Mouse (Mus musculus) midbrain, embryonic 13.5 days (tissue): ENCODE measurements around the gene Robo1. TPM values are rescaled to one million over a fixed set of nuclear protein-coding genes. Genes with fewer than 3 reads are reported as not detected.
A peak's percentile ranks its signal among the peaks of the same experiment; 100 is the strongest.

Experiments used
- ATAC-seq: fragments of 200-750 bp; cut with Nextera tagmentation; 2 replicates; pipeline ENCODE4 v1.8.0; 2017; ENCODE audit warnings: mild to moderate bottlenecking, moderate TSS enrichment, moderate library complexity
- H3K27ac ChIP-seq: fragments of 300-500 bp; sonication (generic); 2 replicates; pipeline ENCODE4 v1.5.1; 2015; ENCODE audit warnings: inconsistent platforms, mild to moderate bottlenecking, moderate library complexity
- H3K27me3 ChIP-seq: fragments of 300-500 bp; sonication (generic); 2 replicates; pipeline ENCODE4 v1.6.1; 2015; ENCODE audit warnings: mild to moderate bottlenecking, inconsistent platforms
- H3K36me3 ChIP-seq: fragments of 300-500 bp; sonication (generic); 2 replicates; pipeline ENCODE4 v1.6.1; 2015; ENCODE audit warnings: mild to moderate bottlenecking, inconsistent platforms
- H3K4me1 ChIP-seq: fragments of 300-500 bp; sonication (generic); replicated peaks from 2 replicates; pipeline ENCODE4 v1.6.1; 2015; ENCODE audit warnings: inconsistent platforms
- H3K4me2 ChIP-seq: fragments of 300-500 bp; sonication (generic); replicated peaks from 2 replicates; pipeline ENCODE4 v1.6.1; 2015; ENCODE audit warnings: moderate library complexity, mild to moderate bottlenecking, inconsistent platforms
- H3K4me3 ChIP-seq: fragments of 300-500 bp; sonication (generic); replicated peaks from 2 replicates; pipeline ENCODE4 v1.5.1; 2015; ENCODE audit warnings: mild to moderate bottlenecking, inconsistent platforms
- H3K9ac ChIP-seq: fragments of 300-500 bp; sonication (generic); replicated peaks from 2 replicates; pipeline ENCODE4 v1.6.1; 2015; ENCODE audit warnings: mild to moderate bottlenecking, inconsistent platforms
- H3K9me3 ChIP-seq: fragments of 300-500 bp; sonication (generic); 2 replicates; pipeline ENCODE4 v1.6.1; 2016; ENCODE audit warnings: mild to moderate bottlenecking, inconsistent platforms
- WGBS: fragments of 180-500 bp; shearing (Covaris S2); methylation state at CpG from one replicate; pipeline ENCODE4 v1.1.7; 2015; 5-methylcytosine and 5-hydroxymethylcytosine counted together
- polyA plus RNA-seq: library from polyadenylated mRNA; unstranded; fragments of >200 nt; fragmentation: Nextera tagmentation; extraction: Ambion mirVana; gene quantifications from 2 replicates; pipeline ENCODE4 v1.2.1, GENCODE M21; 2015

Robo1 gene
- polyA plus RNA-seq, 1 experiment from 2014 or later = 81.1 TPM

DNA sequence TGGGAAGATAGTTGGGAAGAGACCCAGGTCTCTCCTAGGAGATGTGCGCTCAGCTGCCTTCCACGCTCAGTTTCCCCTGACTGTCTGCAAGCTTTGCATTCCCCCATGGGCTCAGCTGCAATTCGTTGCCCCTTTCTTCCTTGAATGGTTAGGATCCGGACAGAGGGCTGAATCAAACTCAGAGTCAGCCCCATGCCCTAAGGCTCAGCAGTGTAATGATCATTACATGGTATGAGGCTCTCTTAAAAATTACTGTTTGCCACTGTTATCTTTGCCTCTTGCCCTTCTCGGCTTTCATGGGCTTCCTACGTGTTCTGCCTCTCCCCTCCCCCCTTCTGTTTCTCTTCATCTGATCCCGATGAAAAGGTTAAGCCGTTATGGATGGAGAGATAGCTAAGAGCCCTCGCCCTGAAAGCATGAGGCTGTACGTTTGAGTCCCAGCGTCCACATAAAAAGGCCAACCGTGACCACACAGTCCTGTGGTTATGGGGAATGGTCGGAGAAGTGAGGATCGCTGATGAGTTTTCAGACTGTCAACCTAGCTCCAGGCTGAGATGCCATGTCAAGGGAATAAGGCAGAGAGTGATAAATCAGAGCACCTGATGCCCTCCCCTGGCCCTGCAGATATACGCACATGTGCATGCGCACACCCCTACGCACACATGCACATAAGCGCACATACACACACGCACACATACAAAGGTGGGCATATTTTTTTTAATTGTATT lies 668.9 kb downstream of the Robo1 start:
- Histone ChIP-seq H3K9me3 (no peaks in the 10 kb centered on the region), H3K4me3 (0 out of 2 replicates have a peak overlapping the region, but pooled peaks have one; percentile 4), H3K4me2 (peak overlapping the region; percentile 30), H3K36me3 (peaks cover 15% of the 10 kb centered on the region), H3K4me1 (peaks cover 18% of the 10 kb centered on the region), H3K27me3 (no peaks in the 10 kb centered on the region), H3K9ac (no peak overlapping the region), H3K27ac (peak overlapping the region; percentile 37)
- 45% methylated on average over 19 of the region's 19 CpGs for WGBS
- peak; percentile 50 for ATAC-seq

DNA sequence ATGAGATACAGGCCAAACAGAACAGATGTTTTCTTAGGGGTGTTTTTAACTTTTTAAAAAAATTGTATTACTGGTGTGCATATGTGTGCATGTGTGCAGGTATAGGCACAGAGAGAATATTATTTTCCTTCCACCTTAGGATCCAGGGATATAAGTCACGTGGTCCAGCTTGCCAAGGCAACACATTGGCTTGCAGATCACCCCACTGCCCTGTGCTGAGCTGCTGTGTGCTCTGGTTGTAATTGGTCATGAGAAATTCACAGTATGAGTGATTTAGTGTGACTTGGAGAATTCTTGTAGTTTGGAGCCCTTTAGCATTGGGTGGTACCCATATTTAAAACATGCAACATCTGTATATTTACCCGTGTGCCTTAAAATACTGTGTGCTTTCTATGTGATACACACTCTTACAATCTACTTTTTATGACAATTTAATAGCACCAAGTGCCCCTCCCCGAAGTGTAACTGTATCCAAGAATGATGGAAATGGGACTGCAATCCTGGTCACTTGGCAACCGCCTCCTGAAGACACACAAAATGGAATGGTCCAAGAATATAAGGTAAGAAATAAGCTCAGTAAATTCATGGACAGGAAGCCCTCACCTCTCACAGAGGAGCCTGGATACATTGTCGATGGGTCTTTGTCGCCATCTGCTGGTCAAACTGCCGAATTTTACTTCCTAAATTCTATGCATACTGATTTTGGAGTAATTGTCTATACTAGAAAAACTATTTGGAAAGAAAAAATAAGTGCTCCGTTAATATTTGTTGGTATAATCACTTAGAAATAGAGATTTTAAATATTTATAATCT lies 671.5 kb downstream of the Robo1 start:
- no peak overlapping the region for H3K9ac ChIP-seq
- 0 out of 2 replicates have a peak overlapping the region, but pooled peaks have one; percentile 4 for H3K27ac ChIP-seq
- H3K4me3 ChIP-seq = no peak overlapping the region
- no peak overlapping the region for H3K4me2 ChIP-seq
- H3K9me3 ChIP-seq = no peaks in the 10 kb centered on the region
- ATAC-seq = peak; percentile 75
- H3K36me3 ChIP-seq = 0 out of 2 replicates have a peak, but pooled peaks cover 5% of the 10 kb centered on the region
- no peaks in the 10 kb centered on the region for H3K27me3 ChIP-seq
- peaks cover 18% of the 10 kb centered on the region for H3K4me1 ChIP-seq
- WGBS = 31% methylated on average over 8 of the region's 8 CpGs

DNA sequence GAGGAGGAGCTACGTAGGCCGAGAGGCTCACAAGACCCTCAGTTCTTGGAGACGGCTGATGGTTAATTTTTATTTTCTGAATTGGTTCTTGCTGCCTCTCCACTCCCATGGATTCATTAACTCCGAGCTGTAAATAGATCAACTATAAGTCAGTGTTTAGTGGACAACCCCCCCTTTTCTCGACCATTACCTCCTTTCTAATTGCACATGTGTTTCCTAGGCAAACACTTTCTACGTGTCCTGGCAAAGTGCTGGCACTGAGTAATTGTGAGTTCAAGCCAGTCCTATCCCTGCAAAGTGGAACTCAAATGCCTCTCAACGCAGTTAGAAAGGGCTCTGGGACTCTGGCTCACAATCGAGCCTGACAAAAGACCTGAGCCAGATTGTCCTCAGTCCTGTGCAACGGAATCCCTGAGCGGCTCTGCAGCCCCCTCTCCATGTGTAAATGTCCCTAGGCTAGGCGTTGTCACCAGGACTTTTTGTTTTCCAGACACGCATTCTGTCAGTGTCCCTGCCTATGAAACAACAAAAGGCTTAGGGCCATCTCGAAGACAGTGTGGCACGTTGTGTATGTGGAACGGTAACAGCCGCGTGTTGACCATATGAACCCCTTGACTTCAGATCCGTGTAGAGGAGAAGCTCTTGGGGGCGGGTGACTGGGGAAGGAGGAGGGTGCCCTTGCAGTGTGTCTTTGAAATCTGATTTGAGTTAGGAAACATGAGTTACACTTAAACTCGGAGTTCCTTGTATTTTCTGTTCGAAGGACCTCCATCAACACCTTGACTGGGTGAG lies 682.5 kb downstream of the Robo1 start:
- no peak for ATAC-seq
- H3K27ac ChIP-seq = no peak overlapping the region
- H3K9me3 ChIP-seq = no peaks in the 10 kb centered on the region
- no peaks in the 10 kb centered on the region for H3K27me3 ChIP-seq
- H3K4me3 ChIP-seq = no peak overlapping the region
- no peak overlapping the region for H3K9ac ChIP-seq
- WGBS = 87% methylated on average over 21 of the region's 21 CpGs
- H3K36me3 ChIP-seq = peaks cover 20% of the 10 kb centered on the region
- no peak overlapping the region for H3K4me2 ChIP-seq
- H3K4me1 ChIP-seq = peaks cover 6% of the 10 kb centered on the region; the same call in 1 of the 2 replicates

DNA sequence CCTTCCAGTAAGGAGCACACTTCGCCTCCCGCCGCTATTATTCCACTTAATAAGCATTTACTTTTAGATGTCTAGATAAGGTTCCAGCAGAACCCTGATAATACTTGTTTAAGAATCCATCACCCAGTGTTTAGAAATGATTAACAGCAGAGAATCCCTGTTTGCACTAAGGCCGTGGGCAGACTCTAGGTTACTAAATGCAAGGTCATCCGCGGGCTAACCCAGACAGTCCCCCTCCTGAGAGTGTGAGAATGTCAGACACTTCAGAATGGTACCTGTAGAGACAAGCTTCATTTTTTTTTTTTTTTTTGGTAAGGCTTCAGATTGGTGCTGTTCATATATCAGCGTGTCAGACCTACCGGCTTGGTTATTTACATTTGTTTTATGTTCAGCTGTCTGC lies 685.1 kb downstream of the Robo1 start:
- WGBS = 81% methylated on average over 8 of the region's 8 CpGs
- Histone ChIP-seq H3K27ac (no peak overlapping the region), H3K36me3 (peaks cover 7% of the 10 kb centered on the region), H3K4me3 (no peak overlapping the region), H3K4me2 (no peak overlapping the region), H3K9me3 (no peaks in the 10 kb centered on the region), H3K4me1 (peaks cover 8% of the 10 kb centered on the region), H3K27me3 (no peaks in the 10 kb centered on the region), H3K9ac (no peak overlapping the region)
- no peak for ATAC-seq

DNA sequence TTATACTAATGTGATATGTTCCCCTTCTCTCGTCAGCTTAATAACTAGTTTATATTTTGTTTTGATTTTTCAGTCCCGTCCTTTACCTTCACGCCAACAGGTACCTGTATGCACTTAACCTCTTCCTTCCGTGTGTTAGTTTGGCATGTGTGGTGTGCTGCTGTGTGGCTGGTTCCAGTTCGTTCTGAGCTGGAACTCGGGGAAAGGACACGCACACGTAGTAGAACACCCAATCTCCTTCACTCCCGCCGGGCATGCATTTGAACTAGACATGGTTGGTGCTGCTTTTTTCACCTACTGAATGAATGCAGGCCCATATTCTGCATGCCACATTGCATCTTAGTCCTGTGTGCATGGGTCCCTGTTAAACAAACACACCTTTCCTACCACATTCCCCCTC lies 685.5 kb downstream of the Robo1 start:
- Histone ChIP-seq H3K4me3 (no peak overlapping the region), H3K27ac (no peak overlapping the region), H3K27me3 (no peaks in the 10 kb centered on the region), H3K4me2 (no peak overlapping the region), H3K9me3 (no peaks in the 10 kb centered on the region), H3K4me1 (peaks cover 8% of the 10 kb centered on the region), H3K9ac (no peak overlapping the region), H3K36me3 (peaks cover 7% of the 10 kb centered on the region)
- 89% methylated on average over 10 of the region's 10 CpGs for whole genome bisulfite sequencing
- ATAC-seq = no peak

DNA sequence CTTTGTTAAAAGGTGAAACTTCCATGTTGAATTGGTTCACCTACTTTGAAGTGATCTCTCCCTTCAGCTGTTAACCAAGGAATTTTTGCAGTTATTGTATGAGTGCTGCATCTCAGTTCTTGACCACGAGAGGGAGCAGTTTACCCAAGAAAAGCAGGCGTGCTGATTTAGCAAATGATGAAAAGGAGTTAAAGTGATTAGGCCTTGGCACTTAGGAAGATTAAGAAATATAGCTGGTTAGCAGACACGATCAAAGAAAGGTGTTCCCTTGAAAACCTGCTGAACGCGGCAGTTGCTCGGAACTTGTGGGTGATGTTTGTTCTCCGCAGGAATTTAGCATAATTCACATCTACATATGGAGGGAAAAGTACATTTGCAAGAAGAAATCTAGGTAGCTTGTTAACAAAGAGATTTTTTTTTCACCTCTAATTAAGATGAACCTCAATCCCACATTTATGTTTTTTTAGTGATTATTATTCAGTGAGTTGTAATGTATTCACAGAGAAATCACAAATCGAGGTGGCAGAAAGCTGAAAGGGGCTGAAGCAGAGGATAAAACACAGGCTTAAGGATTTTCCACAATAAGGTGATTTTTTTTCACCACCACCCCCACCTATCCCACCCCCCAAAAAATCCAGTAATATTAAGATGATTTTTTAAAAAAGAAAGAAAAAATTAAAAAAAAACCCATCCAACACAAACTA lies 687.3 kb downstream of the Robo1 start:
- no peak for ATAC-seq
- 0 out of 2 replicates have a peak overlapping the region, but pooled peaks have one; percentile 7 for H3K9ac ChIP-seq
- no peaks in the 10 kb centered on the region for H3K27me3 ChIP-seq
- no peaks in the 10 kb centered on the region for H3K9me3 ChIP-seq
- H3K4me3 ChIP-seq = no peak overlapping the region
- no peak overlapping the region for H3K4me2 ChIP-seq
- peaks cover 8% of the 10 kb centered on the region for H3K4me1 ChIP-seq
- H3K27ac ChIP-seq = no peak overlapping the region
- 18% methylated on average over 8 of the region's 8 CpGs for WGBS
- H3K36me3 ChIP-seq = no peaks in the 10 kb centered on the region; the same call in 1 of the 2 replicates

DNA sequence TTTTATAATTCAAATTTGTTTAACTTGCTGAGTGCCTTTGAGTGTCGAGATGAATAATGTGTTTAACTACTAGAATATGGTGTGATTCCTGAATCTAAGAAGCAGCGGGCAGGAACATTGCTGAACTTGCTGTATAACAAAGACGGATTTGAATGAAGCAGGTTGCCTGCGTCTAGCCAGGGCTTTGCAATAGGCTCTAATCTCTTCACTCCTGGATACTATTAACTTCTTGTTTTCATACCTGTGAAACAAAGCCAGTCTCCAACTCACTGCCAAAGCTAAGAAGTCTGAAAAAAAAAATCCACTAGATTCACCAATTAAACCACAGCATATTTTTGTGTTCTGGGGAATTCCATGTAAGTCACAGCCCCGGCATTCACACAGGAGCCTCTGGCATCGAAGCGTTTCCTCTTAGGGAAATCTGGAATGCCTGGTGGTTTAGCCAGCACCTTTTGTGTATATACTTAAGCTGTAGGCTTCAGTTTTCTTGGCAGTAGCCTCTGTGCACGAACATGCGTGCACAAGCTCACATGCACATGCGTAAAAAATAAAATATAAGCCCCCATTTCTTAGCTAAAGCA lies 687.9 kb downstream of the Robo1 start:
- 43% methylated on average over 10 of the region's 10 CpGs for WGBS
- Histone ChIP-seq H3K9ac (no peak overlapping the region), H3K36me3 (no peaks in the 10 kb centered on the region; the same call in 1 of the 2 replicates), H3K4me1 (peaks cover 8% of the 10 kb centered on the region), H3K4me2 (no peak overlapping the region), H3K27me3 (no peaks in the 10 kb centered on the region), H3K9me3 (no peaks in the 10 kb centered on the region), H3K4me3 (no peak overlapping the region), H3K27ac (peak overlapping the region; percentile 3; the same call in 1 of the 2 replicates)
- ATAC-seq = no peak

DNA sequence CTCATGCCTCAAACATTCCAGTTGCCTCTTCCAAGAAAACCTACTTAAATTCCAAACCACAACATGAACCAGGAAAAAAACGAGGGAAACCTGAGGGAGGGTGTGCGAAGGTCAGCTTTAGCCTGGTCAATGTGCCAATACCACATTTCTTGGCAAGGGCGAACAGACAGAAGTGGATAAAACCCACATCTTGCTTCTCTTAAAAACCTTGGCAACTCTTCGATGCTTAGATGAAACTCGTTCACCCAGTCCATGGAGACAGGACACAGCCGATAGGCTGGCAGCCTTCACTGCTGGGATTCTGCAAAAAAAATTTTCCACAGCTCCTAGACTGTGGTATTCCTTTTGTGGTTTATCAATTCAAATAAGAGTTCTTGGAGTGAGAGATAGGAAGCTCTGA lies 690.6 kb downstream of the Robo1 start:
- Histone ChIP-seq H3K4me2 (no peak overlapping the region), H3K27ac (no peak overlapping the region), H3K27me3 (no peaks in the 10 kb centered on the region), H3K36me3 (peaks cover 12% of the 10 kb centered on the region; the same call in 1 of the 2 replicates), H3K9ac (no peak overlapping the region), H3K4me3 (no peak overlapping the region), H3K9me3 (no peaks in the 10 kb centered on the region), H3K4me1 (peaks cover 6% of the 10 kb centered on the region)
- ATAC-seq = no peak
- 86% methylated on average over 6 of the region's 6 CpGs for WGBS

DNA sequence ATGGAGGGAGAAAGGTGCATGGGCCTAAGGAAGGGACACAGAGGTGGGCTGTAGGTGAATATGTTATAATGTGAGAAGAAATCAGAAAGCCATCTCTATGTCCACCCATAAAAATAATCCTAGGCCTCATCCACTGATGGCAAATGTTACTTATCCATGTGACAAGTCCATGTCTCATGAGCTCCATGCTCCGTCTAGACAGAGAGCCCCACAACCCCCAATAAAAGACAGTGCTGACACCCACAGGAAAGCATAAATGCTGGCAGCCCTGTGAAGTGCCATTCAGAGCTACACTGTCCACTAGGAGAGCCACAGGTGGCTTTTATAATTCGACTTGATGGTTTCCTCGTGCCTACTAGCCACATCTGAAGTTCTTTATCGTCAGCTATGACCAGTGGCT lies 694.6 kb downstream of the Robo1 start:
- 93% methylated on average over 4 of the region's 4 CpGs for WGBS
- H3K4me3 ChIP-seq = no peak overlapping the region
- H3K9me3 ChIP-seq = no peaks in the 10 kb centered on the region
- peaks cover 9% of the 10 kb centered on the region; the same call in 1 of the 2 replicates for H3K4me1 ChIP-seq
- no peak overlapping the region for H3K9ac ChIP-seq
- no peak for ATAC-seq
- H3K36me3 ChIP-seq = peaks cover 23% of the 10 kb centered on the region
- H3K27ac ChIP-seq = no peak overlapping the region
- H3K27me3 ChIP-seq = no peaks in the 10 kb centered on the region
- no peak overlapping the region for H3K4me2 ChIP-seq

DNA sequence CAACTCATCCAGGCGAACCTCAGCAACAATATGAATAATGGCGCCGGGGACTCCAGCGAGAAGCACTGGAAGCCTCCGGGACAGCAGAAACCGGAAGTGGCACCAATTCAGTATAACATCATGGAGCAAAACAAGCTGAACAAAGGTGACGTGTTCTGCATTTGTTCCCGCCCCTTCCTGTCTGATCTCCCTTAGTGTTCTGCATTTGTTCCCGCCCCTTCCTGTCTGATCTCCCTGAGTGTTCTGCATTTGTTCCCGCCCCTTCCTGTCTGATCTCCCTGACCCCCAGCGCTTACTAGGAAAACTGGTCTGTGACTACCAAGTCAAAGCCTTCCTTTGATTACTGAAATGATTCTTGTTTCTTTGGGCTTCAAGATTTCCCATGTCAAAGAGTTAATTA lies 696.5 kb downstream of the Robo1 start:
- Histone ChIP-seq H3K4me3 (no peak overlapping the region), H3K4me2 (no peak overlapping the region), H3K27me3 (no peaks in the 10 kb centered on the region), H3K27ac (no peak overlapping the region), H3K9ac (no peak overlapping the region), H3K9me3 (no peaks in the 10 kb centered on the region), H3K4me1 (peaks cover 14% of the 10 kb centered on the region; the same call in 1 of the 2 replicates), H3K36me3 (peaks cover 25% of the 10 kb centered on the region)
- 91% methylated on average over 11 of the region's 11 CpGs for WGBS
- ATAC-seq = no peak

DNA sequence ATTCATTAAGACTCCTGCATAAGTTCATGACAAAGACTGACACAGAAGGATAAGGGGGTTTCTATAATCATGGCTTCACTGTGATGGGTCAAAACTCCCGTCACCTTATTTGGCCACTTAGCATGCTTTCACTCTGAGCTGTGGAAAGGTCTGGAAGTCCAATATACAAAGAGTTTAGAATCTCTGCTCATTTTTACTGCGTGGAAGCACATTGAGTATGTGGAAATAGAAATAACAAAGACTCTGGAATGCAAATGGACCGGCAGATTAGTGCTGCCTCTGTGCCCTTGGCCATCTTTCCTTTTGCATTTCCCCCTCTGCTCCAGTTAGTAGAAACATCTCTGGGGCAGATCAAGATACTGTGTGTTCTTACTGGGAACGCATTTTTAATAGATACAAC lies 697.7 kb downstream of the Robo1 start:
- peaks cover 14% of the 10 kb centered on the region; the same call in 1 of the 2 replicates for H3K4me1 ChIP-seq
- no peak for ATAC-seq
- 61% methylated on average over 4 of the region's 4 CpGs for WGBS
- H3K36me3 ChIP-seq = peaks cover 32% of the 10 kb centered on the region
- no peak overlapping the region for H3K4me3 ChIP-seq
- no peaks in the 10 kb centered on the region for H3K9me3 ChIP-seq
- no peak overlapping the region for H3K9ac ChIP-seq
- H3K4me2 ChIP-seq = no peak overlapping the region
- 0 out of 2 replicates have a peak overlapping the region, but pooled peaks have one; percentile 7 for H3K27ac ChIP-seq
- no peaks in the 10 kb centered on the region for H3K27me3 ChIP-seq
